In the genomic region with DNA sequence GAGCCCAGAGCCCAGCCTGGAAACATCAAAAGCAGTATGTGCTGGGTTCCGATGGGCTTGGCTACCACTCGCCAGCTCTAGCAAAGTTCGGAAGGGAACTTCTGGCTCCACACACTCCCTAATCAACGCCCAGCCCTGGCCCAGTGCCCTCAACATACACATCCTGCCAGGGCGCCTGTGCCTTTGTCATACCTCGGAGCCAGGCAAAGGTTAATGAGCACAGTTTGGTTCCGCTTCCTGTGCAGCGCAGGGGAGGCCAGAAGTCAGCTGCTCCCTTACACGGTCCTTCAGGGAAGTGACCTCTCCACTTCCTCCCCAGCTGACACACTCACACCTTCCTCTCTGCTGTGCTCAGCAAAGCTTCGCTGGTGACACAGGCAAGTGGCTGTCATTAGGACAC, we compare ENCODE assay signal across 8 mouse cellular contexts. TPM values are rescaled to one million over a fixed set of nuclear protein-coding genes. Genes with fewer than 3 reads are reported as not detected.
DNase-seq lines count a peak whose midpoint lies in the region; ATAC-seq and TF ChIP-seq lines count a peak whose summit lies in the region.

No protein-coding gene starts in this region.

- H3K4me1 ChIP-seq in hindbrain, embryonic 15.5 days (replicated peaks): peaks cover 27% of the 10 kb centered on the region
- H3K4me1 ChIP-seq in hindbrain, embryonic 14.5 days (replicated peaks; ENCODE audit: control insufficient read depth, insufficient read depth, low read length): 0 out of 2 replicates have a peak, but pooled peaks cover 21% of the 10 kb centered on the region
- H3K4me1 ChIP-seq in liver, embryonic 14.5 days (replicated peaks; ENCODE audit: control insufficient read depth in 2 of 2, insufficient read depth in 2 of 2, low read length in 1 of 2): peaks cover 51 to 58% of the 10 kb centered on the region in 2 experiments

- H3K9me3 ChIP-seq in hindbrain, embryonic 15.5 days: no peaks in the 10 kb centered on the region
- H3K9me3 ChIP-seq in hindbrain, embryonic 14.5 days (ENCODE audit: control insufficient read depth, low read length): no peaks in the 10 kb centered on the region
- H3K9me3 ChIP-seq in liver, embryonic 14.5 days (ENCODE audit: control insufficient read depth, low read length): no peaks in the 10 kb centered on the region

- no peak overlapping the region for H3K9ac ChIP-seq in hindbrain, embryonic 15.5 days
- H3K9ac ChIP-seq in hindbrain, embryonic 14.5 days: no peak overlapping the region
- peak overlapping the region; percentile 65 for H3K9ac ChIP-seq in liver, embryonic 14.5 days (replicated peaks)

- 42% methylated on average over 10 of the region's 10 CpGs for WGBS in hindbrain, embryonic 15.5 days
- WGBS in hindbrain, embryonic 14.5 days: 48% methylated on average over 10 of the region's 10 CpGs
- 41% methylated on average over 10 of the region's 10 CpGs for WGBS in liver, embryonic 14.5 days (ENCODE audit: insufficient replicate concordance)

- no peak for DNase-seq in hindbrain, embryonic 14.5 days (ENCODE audit: low spot score)
- peak; percentile 80 for DNase-seq in heart, postnatal 4 days
- peak in 1 of 3 experiments; percentile 28 for DNase-seq in liver, embryonic 14.5 days (ENCODE audit: low read depth in 3 of 3, low spot score in 3 of 3)
- peak; percentile 61 to 78 for DNase-seq in spleen, postnatal 10 days (ENCODE audit: low spot score in 2 of 2)
- no peak for DNase-seq in MN1 (ENCODE audit: low spot score)
- no peak for DNase-seq in layer of hippocampus, adult 9-10 months (ENCODE audit: low spot score)

- H3K4me3 ChIP-seq in hindbrain, embryonic 15.5 days: no peak overlapping the region
- H3K4me3 ChIP-seq in hindbrain, embryonic 14.5 days (replicated peaks; ENCODE audit: low read length): no peak overlapping the region
- no peak overlapping the region for H3K4me3 ChIP-seq in liver, embryonic 14.5 days (ENCODE audit: insufficient read depth in 1 of 2, low read depth in 2 of 2, low read length in 2 of 2)

- 0 out of 2 replicates have a peak, but pooled peaks have one; percentile 47 for ATAC-seq in hindbrain, embryonic 15.5 days (ENCODE audit: low FRiP score, low read depth)
- ATAC-seq in hindbrain, embryonic 14.5 days (ENCODE audit: low FRiP score): no peak
- ATAC-seq in common myeloid progenitor, adult 5-6 weeks (replicated peaks; ENCODE audit: low read depth, poor library complexity, severe bottlenecking): peak; percentile 87
- no peak for ATAC-seq in liver, embryonic 14.5 days (ENCODE audit: insufficient read depth)

- no peak for TF ChIP-seq CTCF in liver, embryonic 14.5 days (IDR thresholded peaks at IDR 0.05; ENCODE audit: low read depth)

- no peaks in the 10 kb centered on the region for H3K36me3 ChIP-seq in hindbrain, embryonic 15.5 days
- no peaks in the 10 kb centered on the region for H3K36me3 ChIP-seq in hindbrain, embryonic 14.5 days (replicated peaks; ENCODE audit: control insufficient read depth, insufficient read depth)
- H3K36me3 ChIP-seq in liver, embryonic 14.5 days (replicated peaks; ENCODE audit: control insufficient read depth, insufficient read depth, low read depth): no peaks in the 10 kb centered on the region

- H3K4me2 ChIP-seq in hindbrain, embryonic 15.5 days: no peak overlapping the region
- no peak overlapping the region for H3K4me2 ChIP-seq in hindbrain, embryonic 14.5 days (replicated peaks)
- H3K4me2 ChIP-seq in liver, embryonic 14.5 days (ENCODE audit: low read depth): peak overlapping the region; percentile 66

- H3K27me3 ChIP-seq in hindbrain, embryonic 15.5 days: no peaks in the 10 kb centered on the region
- no peaks in the 10 kb centered on the region for H3K27me3 ChIP-seq in hindbrain, embryonic 14.5 days (ENCODE audit: control insufficient read depth, insufficient read depth, low read length)
- no peaks in the 10 kb centered on the region for H3K27me3 ChIP-seq in liver, embryonic 14.5 days (ENCODE audit: control insufficient read depth, insufficient read depth, low read length)

- no peak overlapping the region for H3K27ac ChIP-seq in hindbrain, embryonic 15.5 days (replicated peaks)
- H3K27ac ChIP-seq in hindbrain, embryonic 14.5 days: no peak overlapping the region
- peak overlapping the region; percentile 95 for H3K27ac ChIP-seq in liver, embryonic 14.5 days

- no peak for TF ChIP-seq EP300 in liver, embryonic 14.5 days (IDR thresholded peaks at IDR 0.05; ENCODE audit: low read depth)

RNA-seq across cellular contexts. Expression of a gene that starts 31.9 kb away (rescaled TPM):
- polyA plus RNA-seq in hindbrain, embryonic 15.5 days (2015; fragmentation: Nextera tagmentation; extraction: Ambion mirVana): 2.3 and 2.4 TPM in 2 replicates
- polyA plus RNA-seq in hindbrain, embryonic 14.5 days (2014; fragmentation: Nextera tagmentation; extraction: Ambion mirVana): 2.8 and 3.0 TPM in 2 replicates
- total RNA-seq in common myeloid progenitor, adult 5-6 weeks (2017): 1.6 and 2.1 TPM in 2 replicates
- 10 to 100 TPM; 91.0 to 95.1 TPM for total RNA-seq in heart, postnatal 4 days (2021)
- polyA plus RNA-seq in liver, embryonic 14.5 days (2012; rRNA removed): 1.2 and 1.6 TPM in 2 replicates
- 0.50 and 0.67 TPM in 2 replicates for polyA plus RNA-seq in liver, embryonic 14.5 days (2014; fragmentation: Nextera tagmentation; extraction: Ambion mirVana)

Comparison
In these comparisons a context has a peak if more than half of its experiments do, and no peak if none do; other contexts are left out.
1. ATAC-seq: peak in hindbrain, embryonic 15.5 days (single experiment) and common myeloid progenitor, adult 5-6 weeks (single experiment); none in hindbrain, embryonic 14.5 days (single experiment) and liver, embryonic 14.5 days (single experiment).
2. DNase-seq: peak in heart, postnatal 4 days (single experiment) and spleen, postnatal 10 days (2 of 2); none in hindbrain, embryonic 14.5 days (single experiment), MN1 (single experiment) and layer of hippocampus, adult 9-10 months (single experiment).